Mouse (Mus musculus) frontal cortex, postnatal 14 days (tissue): ENCODE data around the gene Syt14.

Experiments used
- DNase-seq, 2 experiments: peaks; one replicate each; pipeline ENCODE4 v3.0.0; 2022; ENCODE audit warnings: low spot score in 2 of 2

Syt14 gene

DNA sequence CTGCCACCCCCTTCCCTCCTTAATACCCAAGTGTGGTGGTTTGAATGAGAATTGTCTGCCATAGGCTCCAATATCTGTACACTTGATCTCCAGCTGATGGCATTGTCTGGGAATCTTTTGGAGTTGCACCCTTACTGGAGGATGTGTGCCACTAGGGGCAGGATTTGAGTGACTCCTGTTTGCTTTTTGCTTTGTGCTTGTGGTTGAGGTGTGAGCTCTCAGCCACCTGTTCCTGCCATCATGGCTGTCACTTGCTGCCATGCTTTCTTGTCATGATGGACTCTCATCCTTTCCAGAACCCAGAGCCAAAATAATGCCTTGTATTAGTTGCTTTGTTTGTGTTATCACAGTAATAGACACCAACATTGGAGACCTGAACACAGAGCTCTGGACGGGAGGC, 165.8 kb downstream of the Syt14 start:
- no peak for DNase-seq

DNA sequence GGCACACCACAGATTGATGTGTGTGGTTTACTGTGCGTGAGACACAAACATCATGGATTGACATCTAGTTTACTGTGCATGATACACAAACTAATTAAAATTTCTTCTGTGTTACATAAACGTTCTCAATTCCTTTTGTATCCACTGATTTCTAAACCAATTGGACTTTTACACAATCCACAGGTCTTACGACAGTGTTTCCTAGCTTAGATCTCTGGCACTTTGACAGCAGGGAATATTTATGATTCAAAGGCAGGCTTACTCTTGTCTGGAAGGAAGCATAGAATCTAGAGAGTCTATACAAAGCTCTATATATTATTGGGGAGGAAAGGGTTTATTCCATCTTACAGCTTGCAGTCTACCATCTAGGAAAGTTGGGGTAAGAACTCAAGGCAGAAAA, 171.1 kb downstream of the Syt14 start:
- DNase-seq, result no peak

DNA sequence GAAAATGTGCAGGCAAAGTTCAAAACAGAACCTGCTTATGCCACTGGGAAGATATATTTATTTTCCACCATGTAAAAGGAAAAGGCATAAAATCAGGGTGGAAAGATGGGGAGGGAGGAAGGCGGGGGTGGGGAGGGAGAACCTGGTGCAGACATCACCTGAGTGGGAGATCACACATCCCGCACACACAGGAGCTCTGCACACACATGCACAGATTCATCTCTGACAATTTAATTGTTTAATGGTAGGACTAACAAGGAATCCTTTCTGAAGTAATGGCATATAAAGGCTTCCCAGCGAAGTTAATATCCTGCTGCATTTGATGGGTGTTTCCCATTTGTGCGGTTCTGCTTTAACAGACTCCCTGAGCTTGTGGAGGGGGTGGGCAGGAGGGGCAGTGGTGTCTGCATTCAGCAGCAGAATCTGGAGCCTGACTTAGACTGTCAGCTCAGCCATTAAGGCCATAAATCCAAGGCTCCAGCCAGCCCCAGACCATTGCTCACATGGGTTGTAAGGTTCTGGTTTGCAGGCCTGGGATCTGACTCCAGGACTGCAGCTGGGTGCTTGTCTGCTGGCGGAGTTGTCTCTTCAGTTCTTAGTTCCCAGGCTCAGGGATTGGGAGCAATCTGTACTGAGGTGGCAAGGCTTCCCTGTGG, 174.1 kb downstream of the Syt14 start:
- DNase-seq, result no peak

DNA sequence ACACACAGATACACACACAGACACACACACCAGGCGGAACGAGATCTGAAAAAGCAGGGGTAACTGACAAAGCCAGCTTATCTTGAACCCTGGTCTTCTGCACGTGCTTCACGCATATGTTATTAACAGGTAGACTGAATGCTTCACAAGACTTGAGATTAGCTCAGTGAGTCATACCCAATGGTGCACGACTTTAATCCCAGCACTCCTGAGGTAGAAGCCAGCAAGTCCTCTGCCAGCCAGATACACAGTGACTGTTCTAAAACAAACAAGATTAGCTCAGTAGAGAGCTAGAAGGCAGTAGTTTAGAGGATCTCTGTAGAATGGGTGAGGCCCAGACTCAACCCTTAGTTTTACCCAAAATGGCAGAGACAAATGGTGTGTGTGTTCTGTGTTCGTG, 175.3 kb downstream of the Syt14 start:
- DNase-seq, result no peak

DNA sequence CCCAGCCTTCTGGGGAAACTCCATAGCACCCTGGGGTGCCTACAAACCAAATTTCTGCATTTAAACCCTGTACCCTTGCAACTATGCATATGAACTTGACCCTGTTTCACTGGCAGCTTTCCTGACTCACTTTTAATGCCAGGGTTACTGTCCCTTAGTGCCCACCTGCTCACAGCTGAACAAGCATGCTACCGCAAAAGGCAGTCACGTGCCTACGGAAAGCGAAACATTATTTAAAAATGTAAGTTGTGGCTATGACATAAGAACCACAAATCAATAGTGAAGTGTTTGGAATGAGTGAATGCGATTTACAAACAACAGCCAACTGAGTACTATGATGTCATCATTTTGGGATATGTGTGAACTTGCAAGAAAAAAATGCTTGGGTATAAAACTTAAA, 178.0 kb downstream of the Syt14 start:
- no peak for DNase-seq

DNA sequence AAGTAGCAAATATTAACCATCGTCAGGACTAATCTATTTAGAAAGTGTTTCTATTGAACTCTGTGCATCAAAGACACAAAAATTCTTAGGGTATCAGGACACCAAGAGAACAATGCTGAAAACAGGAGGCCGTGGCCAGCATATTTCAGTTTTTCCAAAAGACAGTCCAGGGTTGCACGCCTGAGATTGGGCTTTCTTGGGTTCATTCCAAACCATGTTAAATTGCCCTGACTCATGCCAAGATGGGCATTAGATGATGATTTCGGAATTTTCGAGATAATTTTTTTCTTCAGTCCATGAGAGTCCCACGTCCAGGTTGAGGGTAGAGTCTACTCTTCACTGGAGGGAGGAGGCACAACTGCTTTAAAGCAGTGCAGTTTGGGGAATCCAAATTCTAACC, 178.6 kb downstream of the Syt14 start:
- no peak for DNase-seq

DNA sequence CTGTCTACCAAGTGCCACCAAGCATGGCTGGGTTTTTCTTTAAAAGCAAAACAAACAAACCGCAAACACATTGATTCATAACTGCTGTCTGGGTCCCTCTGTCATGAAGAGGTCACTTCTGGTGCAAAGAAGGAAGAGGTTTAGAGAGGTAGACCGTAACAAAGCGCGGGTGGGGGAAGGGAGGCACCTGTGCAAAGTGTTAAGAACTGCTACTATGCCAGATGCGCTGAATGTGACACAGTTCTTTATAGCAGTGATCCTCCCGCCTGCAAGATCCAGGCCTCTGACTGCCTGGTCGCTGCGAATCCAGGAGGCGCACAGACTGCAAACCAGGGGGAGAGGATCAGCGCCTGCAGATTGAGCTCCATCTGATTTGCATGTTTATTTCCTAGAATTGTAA, 179.2 kb downstream of the Syt14 start:
- DNase-seq, result no peak

DNA sequence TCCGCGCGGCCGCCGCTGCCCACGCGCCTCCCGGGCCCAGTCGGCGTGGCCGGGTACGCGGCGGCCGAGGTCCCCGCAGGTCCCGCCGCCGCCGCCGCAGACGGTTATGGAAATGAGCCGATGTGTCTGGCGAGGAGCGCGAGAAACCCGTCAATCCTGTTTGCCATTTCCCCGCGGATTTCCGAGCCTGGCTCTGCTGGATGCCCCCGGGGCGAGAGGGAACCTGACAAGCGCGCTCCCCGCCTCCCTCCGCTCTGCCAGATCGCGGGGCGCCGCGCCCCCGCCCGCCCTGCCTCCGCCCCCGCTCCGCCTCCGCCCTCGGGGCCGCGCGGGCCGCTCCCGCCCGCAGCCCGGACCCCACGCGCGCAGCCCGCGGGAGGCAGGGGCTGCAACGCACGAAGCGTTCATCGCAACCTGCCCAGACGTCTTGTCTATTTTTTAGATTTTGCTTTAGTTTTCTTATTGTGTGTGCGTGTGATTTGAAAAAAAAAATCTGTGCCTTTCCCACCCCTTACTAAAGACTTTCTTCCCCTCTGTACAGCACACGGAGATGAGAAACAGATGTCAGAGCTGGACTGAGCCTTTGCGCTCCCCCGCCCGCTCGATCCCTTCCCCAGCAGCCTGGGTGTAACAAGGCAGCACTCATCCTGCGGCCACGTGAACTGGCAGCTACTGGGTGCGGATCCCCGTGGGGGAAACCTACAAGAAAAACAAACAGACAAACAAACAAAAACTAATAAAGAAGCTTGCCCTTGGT, 179.9 kb downstream of the Syt14 start, which contains the start of gene Sertad4:
Sertad4 (minus strand) TSS at position 283 of the 757 bp plus-strand sequence.
- DNase-seq, result no peak

DNA sequence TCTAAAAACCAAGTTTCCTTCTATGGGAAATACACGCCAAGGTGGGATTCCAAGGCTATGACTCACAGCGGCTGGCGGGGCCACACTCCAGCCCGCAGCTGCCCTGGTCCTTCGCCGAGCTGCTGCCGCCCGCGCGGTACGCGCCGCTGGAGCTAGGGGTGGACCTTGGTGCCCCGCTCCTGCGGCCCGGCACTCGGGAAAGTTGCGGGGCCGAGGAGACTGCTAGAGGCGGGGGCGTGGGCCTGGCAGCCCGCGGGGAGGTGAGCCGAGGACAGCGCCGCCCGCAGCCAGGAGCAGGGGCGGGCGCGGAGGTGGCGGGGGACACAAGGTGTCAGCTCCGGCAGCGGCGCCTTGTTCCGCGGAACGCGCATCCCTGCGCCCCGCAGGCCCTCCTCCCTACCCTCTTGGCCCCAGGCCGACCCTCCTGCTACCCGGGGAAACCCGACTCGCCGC, 180.7 kb downstream of the Syt14 start:
- peak in 1 of 2 experiments; percentile 30 for DNase-seq

DNA sequence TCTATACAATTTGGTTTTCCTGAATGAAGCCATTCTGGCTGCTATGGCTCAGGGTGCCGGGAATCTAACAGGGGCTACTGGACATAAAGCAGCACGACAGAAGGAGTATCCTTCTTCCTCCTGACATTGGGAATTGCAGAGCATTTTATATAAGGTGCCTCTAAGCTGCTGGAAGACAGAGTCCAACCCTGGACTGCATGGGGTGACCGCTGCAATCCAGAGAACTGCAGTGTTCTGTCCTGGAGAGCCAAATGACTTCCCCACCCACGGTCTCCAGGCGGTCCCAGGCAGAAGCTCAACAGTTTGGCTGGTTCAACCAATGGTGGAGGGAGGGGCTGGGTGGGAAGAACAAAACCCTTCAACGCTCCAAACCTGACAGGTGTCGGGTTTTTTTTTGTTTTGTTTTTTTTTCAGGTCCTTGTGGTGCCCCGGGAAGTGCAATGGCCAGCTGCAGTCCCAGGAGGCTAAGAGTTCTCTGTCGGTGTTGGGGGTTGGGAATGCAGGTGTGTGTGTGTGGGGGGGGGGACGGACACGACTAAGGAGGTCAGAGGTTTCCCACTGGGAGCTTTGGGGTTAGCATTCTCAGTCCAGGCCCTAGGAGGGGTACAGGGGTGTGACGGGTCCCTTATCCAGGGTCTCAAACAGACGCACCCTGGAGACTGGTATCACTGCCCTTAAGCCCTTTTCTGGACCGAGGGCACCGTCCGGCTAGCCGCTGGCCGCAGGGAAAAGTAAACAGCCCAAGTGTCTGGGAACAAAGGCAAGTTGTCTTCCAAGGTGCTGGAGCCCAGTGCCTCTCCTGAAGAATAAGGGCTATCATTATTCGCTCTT, 181.4 kb downstream of the Syt14 start:
- no peak for DNase-seq

DNA sequence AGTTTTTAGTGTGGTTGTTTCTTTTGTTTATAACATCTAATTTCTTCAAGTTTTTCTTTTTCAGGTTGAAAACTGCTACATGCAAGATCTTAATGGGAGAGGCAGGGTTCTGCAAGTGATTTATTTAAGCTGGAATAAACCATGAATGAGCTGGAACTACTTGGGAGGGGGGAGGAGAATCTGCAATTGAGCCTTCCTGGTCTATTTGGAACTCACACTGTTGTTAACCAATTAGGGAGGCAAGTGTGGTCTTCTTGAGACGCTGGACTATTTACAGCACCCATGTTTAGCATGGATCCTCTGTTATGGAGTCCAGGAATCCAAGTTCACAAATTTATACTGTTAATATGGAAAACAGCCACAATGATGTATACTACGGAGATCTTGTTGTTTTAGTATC, 182.1 kb downstream of the Syt14 start:
- DNase-seq, result no peak

DNA sequence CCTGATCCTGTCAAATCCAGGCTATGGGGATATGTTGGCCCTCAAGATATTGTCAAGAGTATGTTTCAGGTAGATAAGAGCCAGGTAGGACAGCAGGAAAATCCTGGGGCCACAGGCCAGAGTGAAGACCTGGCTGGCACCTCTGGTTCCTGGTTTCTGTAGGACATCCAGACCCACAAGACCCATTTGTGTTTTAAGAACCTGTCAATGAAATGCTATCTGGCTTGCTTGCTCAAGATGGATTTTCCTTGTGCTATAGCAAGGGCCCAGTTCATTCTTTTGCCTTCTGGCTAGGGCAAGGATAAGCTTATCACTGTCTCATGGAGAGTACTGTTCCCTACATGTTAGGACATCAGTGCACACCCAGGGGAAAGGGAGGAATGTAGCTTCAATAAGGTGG, 183.5 kb downstream of the Syt14 start:
- DNase-seq, result no peak

DNA sequence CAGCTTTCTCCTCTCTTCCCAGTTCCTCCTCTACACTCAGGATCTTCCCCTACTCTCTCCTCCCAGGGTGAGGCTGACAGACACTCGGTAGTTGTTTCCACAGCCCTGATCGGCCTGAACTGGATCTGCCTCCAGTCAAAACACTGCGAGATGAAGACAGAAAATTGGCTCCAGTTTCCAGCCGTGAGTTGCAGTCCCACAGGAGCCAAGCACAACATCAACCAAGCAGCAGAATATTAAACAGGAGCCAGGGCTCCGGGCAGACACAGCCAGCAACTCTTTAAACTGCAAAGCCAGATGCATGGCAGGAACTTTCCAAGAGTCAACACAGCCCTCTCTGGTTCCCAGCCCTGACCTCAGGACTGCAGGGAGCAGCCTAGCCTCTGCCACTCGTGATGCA, 183.9 kb downstream of the Syt14 start:
- DNase-seq, result no peak

DNA sequence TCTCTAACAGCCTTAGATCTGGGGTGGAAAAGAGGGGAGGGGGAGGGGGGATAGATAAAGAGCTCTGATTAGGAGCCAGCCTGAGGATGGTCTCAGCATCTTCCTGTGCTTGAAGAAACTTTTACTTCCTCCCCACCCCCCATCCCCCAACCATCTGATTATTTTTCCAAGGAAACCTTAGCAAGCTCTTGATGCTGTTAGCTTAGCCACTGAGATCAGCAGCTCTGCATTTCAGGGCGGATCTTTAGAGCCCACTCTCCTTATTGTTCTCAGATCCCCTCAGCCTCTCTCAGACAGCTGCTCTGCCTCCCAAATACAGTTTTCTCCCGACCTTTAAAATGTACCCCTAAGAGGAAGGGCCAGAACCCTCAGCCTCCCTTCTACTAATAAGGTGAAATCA, 184.4 kb downstream of the Syt14 start:
- no peak for DNase-seq

DNA sequence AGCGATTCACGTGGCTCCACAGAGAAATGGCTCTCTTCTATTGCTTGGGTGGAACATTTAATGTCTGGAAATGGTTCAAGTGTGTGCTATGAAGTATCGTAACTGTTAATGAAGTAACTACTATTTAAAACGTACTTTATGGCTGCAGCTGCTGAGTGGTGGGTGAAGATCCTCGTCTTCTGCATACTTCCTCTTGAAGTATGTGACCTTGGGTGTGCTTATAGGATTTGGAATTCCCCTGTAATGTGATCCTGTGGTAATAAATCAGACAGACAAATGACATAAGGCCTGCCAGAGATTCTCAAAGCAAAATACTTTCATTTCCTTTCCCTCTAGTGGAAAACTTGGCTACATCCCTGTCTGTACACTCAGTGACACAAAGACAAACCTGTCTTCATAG, 186.0 kb downstream of the Syt14 start:
- no peak for DNase-seq

DNA sequence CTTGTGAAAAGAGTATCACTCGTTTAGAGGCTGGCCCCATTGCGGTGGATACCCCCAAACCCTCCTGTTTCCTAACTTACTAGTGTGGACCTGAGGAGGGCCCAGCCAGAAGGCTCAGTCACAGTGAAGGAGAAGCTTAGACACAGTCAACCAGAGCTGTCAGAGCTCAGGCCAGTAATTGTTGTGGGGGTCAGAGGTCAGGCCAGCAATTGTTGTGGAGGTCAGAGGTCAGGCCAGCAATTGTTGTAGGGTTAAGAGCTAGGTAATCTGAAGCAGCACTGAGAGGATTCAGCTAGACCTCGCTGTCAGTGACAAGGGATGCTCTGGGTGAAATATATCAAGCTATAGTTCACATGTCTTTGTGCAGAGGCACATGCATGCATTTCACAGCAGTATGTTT, 188.3 kb downstream of the Syt14 start:
- DNase-seq, result no peak
